Mouse (Mus musculus) lung, postnatal 10 days (tissue): ENCODE results near the gene Ubr3.
"Not testable (repeated sequence)": the region's sequence is repeated elsewhere in the genome, so short reads cannot be mapped to it uniquely, and the experiment has no call there.

ENCODE experiments used
- DNase-seq: peaks from one replicate; pipeline ENCODE4 v3.0.0; 2021

Ubr3 gene

GRCm38 (mm10) chr2:69912801-69913200, 15.8 kb downstream of the Ubr3 start:
- DNase-seq, result no peak

GRCm38 (mm10) chr2:69917301-69917700, 20.3 kb downstream of the Ubr3 start:
- DNase-seq, result no peak

GRCm38 (mm10) chr2:69924943-69925342, 27.9 kb downstream of the Ubr3 start:
- no peak for DNase-seq

- DNase-seq, result no peak
Measured at GRCm38 (mm10) chr2:69936331-69936730, 39.3 kb downstream of the Ubr3 start.

- DNase-seq, result no peak
Measured at GRCm38 (mm10) chr2:69939226-69939625, 42.2 kb downstream of the Ubr3 start.

GRCm38 (mm10) chr2:69939649-69940048, 42.6 kb downstream of the Ubr3 start:
- DNase-seq, result no peak

- DNase-seq, result no peak
Measured at GRCm38 (mm10) chr2:69941391-69942030, 44.5 kb downstream of the Ubr3 start.

- DNase-seq, result no peak
Measured at GRCm38 (mm10) chr2:69952849-69953248, 55.8 kb downstream of the Ubr3 start.

- DNase-seq, result peak; percentile 18
Measured at GRCm38 (mm10) chr2:69955635-69956034, 58.6 kb downstream of the Ubr3 start.

- no peak for DNase-seq
Measured at GRCm38 (mm10) chr2:69957622-69958021, 60.6 kb downstream of the Ubr3 start.

- DNase-seq, result no peak
Measured at GRCm38 (mm10) chr2:69974896-69975295, 77.8 kb downstream of the Ubr3 start.

GRCm38 (mm10) chr2:69989224-69989623, 92.2 kb downstream of the Ubr3 start:
- DNase-seq, result no peak

GRCm38 (mm10) chr2:69990647-69991046, 93.6 kb downstream of the Ubr3 start:
- no peak for DNase-seq

GRCm38 (mm10) chr2:69994082-69994736, 97.2 kb downstream of the Ubr3 start:
- not testable (repeated sequence) for DNase-seq

- no peak for DNase-seq
Measured at GRCm38 (mm10) chr2:69994779-69995178, 97.7 kb downstream of the Ubr3 start.

- no peak for DNase-seq
Measured at GRCm38 (mm10) chr2:69999097-69999770, 102.2 kb downstream of the Ubr3 start.

- DNase-seq, result no peak
Measured at GRCm38 (mm10) chr2:70000316-70000715, 103.3 kb downstream of the Ubr3 start.

GRCm38 (mm10) chr2:70006492-70006891, 109.4 kb downstream of the Ubr3 start:
- no peak for DNase-seq

- DNase-seq, result peak; percentile 65
Measured at GRCm38 (mm10) chr2:70012941-70013340, 115.9 kb downstream of the Ubr3 start.

GRCm38 (mm10) chr2:70018236-70018635, 121.2 kb downstream of the Ubr3 start:
- peak; percentile 63 for DNase-seq

GRCm38 (mm10) chr2:70024454-70024853, 127.4 kb downstream of the Ubr3 start:
- DNase-seq, result no peak

GRCm38 (mm10) chr2:70025711-70026110, 128.7 kb downstream of the Ubr3 start:
- no peak for DNase-seq

GRCm38 (mm10) chr2:70031472-70031871, 134.4 kb downstream of the Ubr3 start:
- DNase-seq, result no peak

- DNase-seq, result no peak
Measured at GRCm38 (mm10) chr2:70034895-70035294, 137.8 kb downstream of the Ubr3 start.
